Mouse (Mus musculus): ENCODE results near the gene Izumo4.

Izumo4 gene

GRCm38 (mm10) chr10:80669737-80670485, 32.1 kb upstream of the Izumo4 start:
- no peak for DNase-seq (ENCODE audit: low spot score in 2 of 2)

- no peak for DNase-seq (ENCODE audit: low spot score in 2 of 2)
Observed at GRCm38 (mm10) chr10:80670531-80670930, 31.5 kb upstream of the Izumo4 start.

- no peak for DNase-seq (ENCODE audit: low spot score in 2 of 2)
Observed at GRCm38 (mm10) chr10:80671251-80671650, 30.7 kb upstream of the Izumo4 start.

GRCm38 (mm10) chr10:80671936-80672690, 29.9 kb upstream of the Izumo4 start:
- DNase-seq (ENCODE audit: low spot score in 2 of 2) = no peak

GRCm38 (mm10) chr10:80673690-80674089, 28.3 kb upstream of the Izumo4 start:
- DNase-seq (ENCODE audit: low spot score in 2 of 2) = no peak

GRCm38 (mm10) chr10:80674161-80674711, 27.7 kb upstream of the Izumo4 start:
- DNase-seq (ENCODE audit: low spot score in 2 of 2) = no peak

GRCm38 (mm10) chr10:80674851-80675404, 27.1 kb upstream of the Izumo4 start:
- no peak for DNase-seq (ENCODE audit: low spot score in 2 of 2)

- no peak for DNase-seq (ENCODE audit: low spot score in 2 of 2)
Observed at GRCm38 (mm10) chr10:80675405-80676197, 26.4 kb upstream of the Izumo4 start.

- peak; percentile 99 for DNase-seq (ENCODE audit: low spot score in 2 of 2)
Observed at GRCm38 (mm10) chr10:80676198-80676928, 25.6 kb upstream of the Izumo4 start.

GRCm38 (mm10) chr10:80677128-80677875, 24.7 kb upstream of the Izumo4 start:
- DNase-seq (ENCODE audit: low spot score in 2 of 2) = no peak

GRCm38 (mm10) chr10:80677942-80678436, 24.0 kb upstream of the Izumo4 start, which contains the start of gene Mknk2:
Gene Mknk2, minus strand, starts transcription at chr10:80678112.
- DNase-seq (ENCODE audit: low spot score in 2 of 2) = peak; percentile 75 to 77

GRCm38 (mm10) chr10:80678601-80679377, 23.2 kb upstream of the Izumo4 start:
- DNase-seq (ENCODE audit: low spot score in 2 of 2) = no peak

GRCm38 (mm10) chr10:80679556-80680259, 22.3 kb upstream of the Izumo4 start:
- DNase-seq (ENCODE audit: low spot score in 2 of 2) = no peak

GRCm38 (mm10) chr10:80680260-80680696, 21.7 kb upstream of the Izumo4 start:
- no peak for DNase-seq (ENCODE audit: low spot score in 2 of 2)

- DNase-seq (ENCODE audit: low spot score in 2 of 2) = no peak
Observed at GRCm38 (mm10) chr10:80682003-80682402, 20.0 kb upstream of the Izumo4 start.

GRCm38 (mm10) chr10:80683647-80684046, 18.3 kb upstream of the Izumo4 start:
- no peak for DNase-seq (ENCODE audit: low spot score in 2 of 2)

GRCm38 (mm10) chr10:80684214-80684613, 17.8 kb upstream of the Izumo4 start:
- DNase-seq (ENCODE audit: low spot score in 2 of 2) = peak in 1 of 2 experiments; percentile 55

GRCm38 (mm10) chr10:80684984-80685383, 17.0 kb upstream of the Izumo4 start:
- DNase-seq (ENCODE audit: low spot score in 2 of 2) = no peak

Data from frontal cortex, postnatal 36 days (tissue).